Mouse (Mus musculus): ENCODE results near the gene Slc4a4. TPM values are rescaled to one million over a fixed set of nuclear protein-coding genes. Genes with fewer than 3 reads are reported as not detected.

The Slc4a4 gene
- polyA plus RNA-seq, 1 experiment from 2014 or later: 1.6 TPM

GRCm38 (mm10) chr5:89120881-89121280 is 234.3 kb downstream of the Slc4a4 start:
- ATAC-seq (ENCODE audit: low FRiP score) (no peak), DNase-seq (ENCODE audit: low spot score) (no peak)
- 81% methylated on average over 1 of the region's 1 CpGs for WGBS
- no peak overlapping the region for H3K27ac ChIP-seq (ENCODE audit: low read depth, low read length)
- H3K4me3 ChIP-seq (ENCODE audit: low read depth, low read length): no peak overlapping the region
- H3K36me3 ChIP-seq (ENCODE audit: control insufficient read depth, insufficient read depth, low read length): no peaks in the 10 kb centered on the region
- H3K9ac ChIP-seq (ENCODE audit: low read depth, low read length): no peak overlapping the region
- no peak overlapping the region for H3K4me2 ChIP-seq (replicated peaks; ENCODE audit: low read depth, low read length)
- no peaks in the 10 kb centered on the region for H3K4me1 ChIP-seq (replicated peaks; ENCODE audit: control insufficient read depth, insufficient read depth, low read length)
- no peaks in the 10 kb centered on the region for H3K9me3 ChIP-seq (ENCODE audit: control insufficient read depth, low read length)
- H3K27me3 ChIP-seq (ENCODE audit: control insufficient read depth, insufficient read depth, low read length): no peaks in the 10 kb centered on the region

- ATAC-seq (ENCODE audit: low FRiP score): no peak
- WGBS: 76% methylated on average over 9 of the region's 9 CpGs
Measured at GRCm38 (mm10) chr5:89123270-89123903, 236.8 kb downstream of the Slc4a4 start.

GRCm38 (mm10) chr5:89128210-89128609 is 241.6 kb downstream of the Slc4a4 start:
- no peak overlapping the region for H3K4me2 ChIP-seq (replicated peaks; ENCODE audit: low read depth, low read length)
- no peak overlapping the region for H3K9ac ChIP-seq (ENCODE audit: low read depth, low read length)
- WGBS: 83% methylated on average over 6 of the region's 6 CpGs
- DNase-seq (ENCODE audit: low spot score) (no peak), ATAC-seq (ENCODE audit: low FRiP score) (no peak)
- H3K27me3 ChIP-seq (ENCODE audit: control insufficient read depth, insufficient read depth, low read length): no peaks in the 10 kb centered on the region
- no peaks in the 10 kb centered on the region for H3K4me1 ChIP-seq (replicated peaks; ENCODE audit: control insufficient read depth, insufficient read depth, low read length)
- H3K27ac ChIP-seq (ENCODE audit: low read depth, low read length): no peak overlapping the region
- H3K9me3 ChIP-seq (ENCODE audit: control insufficient read depth, low read length): no peaks in the 10 kb centered on the region
- H3K4me3 ChIP-seq (ENCODE audit: low read depth, low read length): no peak overlapping the region
- H3K36me3 ChIP-seq (ENCODE audit: control insufficient read depth, insufficient read depth, low read length): no peaks in the 10 kb centered on the region

More at GRCm38 (mm10) chr5:89123270-89123903, 236.8 kb downstream of the Slc4a4 start:
- Histone ChIP-seq H3K9me3 (ENCODE audit: control insufficient read depth, low read length) (no peaks in the 10 kb centered on the region), H3K36me3 (ENCODE audit: control insufficient read depth, insufficient read depth, low read length) (no peaks in the 10 kb centered on the region), H3K27me3 (ENCODE audit: control insufficient read depth, insufficient read depth, low read length) (no peaks in the 10 kb centered on the region), H3K27ac (ENCODE audit: low read depth, low read length) (no peak overlapping the region), H3K4me1 (replicated peaks; ENCODE audit: control insufficient read depth, insufficient read depth, low read length) (no peaks in the 10 kb centered on the region), H3K4me2 (replicated peaks; ENCODE audit: low read depth, low read length) (no peak overlapping the region), H3K4me3 (ENCODE audit: low read depth, low read length) (no peak overlapping the region), H3K9ac (ENCODE audit: low read depth, low read length) (no peak overlapping the region)
- no peak for DNase-seq (ENCODE audit: low spot score)

GRCm38 (mm10) chr5:89135776-89136175 is 249.2 kb downstream of the Slc4a4 start:
- Histone ChIP-seq H3K9me3 (ENCODE audit: control insufficient read depth, low read length) (no peaks in the 10 kb centered on the region), H3K9ac (ENCODE audit: low read depth, low read length) (no peak overlapping the region), H3K27ac (ENCODE audit: low read depth, low read length) (no peak overlapping the region), H3K4me1 (replicated peaks; ENCODE audit: control insufficient read depth, insufficient read depth, low read length) (no peaks in the 10 kb centered on the region), H3K36me3 (ENCODE audit: control insufficient read depth, insufficient read depth, low read length) (no peaks in the 10 kb centered on the region), H3K4me3 (ENCODE audit: low read depth, low read length) (no peak overlapping the region), H3K27me3 (ENCODE audit: control insufficient read depth, insufficient read depth, low read length) (no peaks in the 10 kb centered on the region), H3K4me2 (replicated peaks; ENCODE audit: low read depth, low read length) (no peak overlapping the region)
- DNase-seq (ENCODE audit: low spot score) (no peak), ATAC-seq (ENCODE audit: low FRiP score) (no peak)
- WGBS: 89% methylated on average over 11 of the region's 11 CpGs

GRCm38 (mm10) chr5:89140070-89140469 is 253.5 kb downstream of the Slc4a4 start:
- no peaks in the 10 kb centered on the region for H3K27me3 ChIP-seq (ENCODE audit: control insufficient read depth, insufficient read depth, low read length)
- H3K4me3 ChIP-seq (ENCODE audit: low read depth, low read length): no peak overlapping the region
- H3K4me1 ChIP-seq (replicated peaks; ENCODE audit: control insufficient read depth, insufficient read depth, low read length): no peaks in the 10 kb centered on the region
- H3K27ac ChIP-seq (ENCODE audit: low read depth, low read length): no peak overlapping the region
- no peaks in the 10 kb centered on the region for H3K36me3 ChIP-seq (ENCODE audit: control insufficient read depth, insufficient read depth, low read length)
- no peak overlapping the region for H3K9ac ChIP-seq (ENCODE audit: low read depth, low read length)
- WGBS: 93% methylated on average over 2 of the region's 2 CpGs
- no peak for DNase-seq (ENCODE audit: low spot score)
- H3K9me3 ChIP-seq (ENCODE audit: control insufficient read depth, low read length): no peaks in the 10 kb centered on the region
- H3K4me2 ChIP-seq (replicated peaks; ENCODE audit: low read depth, low read length): no peak overlapping the region
- ATAC-seq (ENCODE audit: low FRiP score): no peak

GRCm38 (mm10) chr5:89141761-89142160 is 255.1 kb downstream of the Slc4a4 start:
- H3K27me3 ChIP-seq (ENCODE audit: control insufficient read depth, insufficient read depth, low read length): no peaks in the 10 kb centered on the region
- H3K4me1 ChIP-seq (replicated peaks; ENCODE audit: control insufficient read depth, insufficient read depth, low read length): no peaks in the 10 kb centered on the region
- H3K4me2 ChIP-seq (replicated peaks; ENCODE audit: low read depth, low read length): no peak overlapping the region
- no peak overlapping the region for H3K4me3 ChIP-seq (ENCODE audit: low read depth, low read length)
- H3K36me3 ChIP-seq (ENCODE audit: control insufficient read depth, insufficient read depth, low read length): no peaks in the 10 kb centered on the region
- DNase-seq (ENCODE audit: low spot score) (no peak), ATAC-seq (ENCODE audit: low FRiP score) (no peak)
- no peaks in the 10 kb centered on the region for H3K9me3 ChIP-seq (ENCODE audit: control insufficient read depth, low read length)
- H3K27ac ChIP-seq (ENCODE audit: low read depth, low read length): no peak overlapping the region
- H3K9ac ChIP-seq (ENCODE audit: low read depth, low read length): no peak overlapping the region
- WGBS: 92% methylated on average over 2 of the region's 2 CpGs

GRCm38 (mm10) chr5:89146276-89146675 is 259.7 kb downstream of the Slc4a4 start:
- Histone ChIP-seq H3K4me1 (replicated peaks; ENCODE audit: control insufficient read depth, insufficient read depth, low read length) (no peaks in the 10 kb centered on the region), H3K27me3 (ENCODE audit: control insufficient read depth, insufficient read depth, low read length) (no peaks in the 10 kb centered on the region), H3K36me3 (ENCODE audit: control insufficient read depth, insufficient read depth, low read length) (no peaks in the 10 kb centered on the region), H3K27ac (ENCODE audit: low read depth, low read length) (no peak overlapping the region), H3K4me2 (replicated peaks; ENCODE audit: low read depth, low read length) (no peak overlapping the region), H3K9ac (ENCODE audit: low read depth, low read length) (no peak overlapping the region), H3K4me3 (ENCODE audit: low read depth, low read length) (no peak overlapping the region), H3K9me3 (ENCODE audit: control insufficient read depth, low read length) (no peaks in the 10 kb centered on the region)
- ATAC-seq (ENCODE audit: low FRiP score): no peak
- no peak for DNase-seq (ENCODE audit: low spot score)
- 89% methylated on average over 2 of the region's 2 CpGs for WGBS

GRCm38 (mm10) chr5:89147282-89147790 is 260.7 kb downstream of the Slc4a4 start:
- H3K27ac ChIP-seq (ENCODE audit: low read depth, low read length): no peak overlapping the region
- H3K4me1 ChIP-seq (replicated peaks; ENCODE audit: control insufficient read depth, insufficient read depth, low read length): no peaks in the 10 kb centered on the region
- 86% methylated on average over 13 of the region's 13 CpGs for WGBS
- H3K36me3 ChIP-seq (ENCODE audit: control insufficient read depth, insufficient read depth, low read length): no peaks in the 10 kb centered on the region
- DNase-seq (ENCODE audit: low spot score): no peak
- no peak overlapping the region for H3K4me2 ChIP-seq (replicated peaks; ENCODE audit: low read depth, low read length)
- H3K27me3 ChIP-seq (ENCODE audit: control insufficient read depth, insufficient read depth, low read length): no peaks in the 10 kb centered on the region
- no peaks in the 10 kb centered on the region for H3K9me3 ChIP-seq (ENCODE audit: control insufficient read depth, low read length)
- no peak for ATAC-seq (ENCODE audit: low FRiP score)
- no peak overlapping the region for H3K9ac ChIP-seq (ENCODE audit: low read depth, low read length)
- H3K4me3 ChIP-seq (ENCODE audit: low read depth, low read length): no peak overlapping the region

- no peaks in the 10 kb centered on the region for H3K36me3 ChIP-seq (ENCODE audit: control insufficient read depth, insufficient read depth, low read length)
- H3K9ac ChIP-seq (ENCODE audit: low read depth, low read length): no peak overlapping the region
- ATAC-seq (ENCODE audit: low FRiP score): no peak
- no peak overlapping the region for H3K4me3 ChIP-seq (ENCODE audit: low read depth, low read length)
- no peaks in the 10 kb centered on the region for H3K27me3 ChIP-seq (ENCODE audit: control insufficient read depth, insufficient read depth, low read length)
- no peak for DNase-seq (ENCODE audit: low spot score)
- WGBS: 55% methylated on average over 2 of the region's 2 CpGs
- no peak overlapping the region for H3K4me2 ChIP-seq (replicated peaks; ENCODE audit: low read depth, low read length)
- no peaks in the 10 kb centered on the region for H3K4me1 ChIP-seq (replicated peaks; ENCODE audit: control insufficient read depth, insufficient read depth, low read length)
- H3K9me3 ChIP-seq (ENCODE audit: control insufficient read depth, low read length): no peaks in the 10 kb centered on the region
- H3K27ac ChIP-seq (ENCODE audit: low read depth, low read length): no peak overlapping the region
Measured at GRCm38 (mm10) chr5:89149436-89150040, 262.9 kb downstream of the Slc4a4 start.
